ENCODE assay signal across 8 mouse cellular contexts in the genomic region with DNA sequence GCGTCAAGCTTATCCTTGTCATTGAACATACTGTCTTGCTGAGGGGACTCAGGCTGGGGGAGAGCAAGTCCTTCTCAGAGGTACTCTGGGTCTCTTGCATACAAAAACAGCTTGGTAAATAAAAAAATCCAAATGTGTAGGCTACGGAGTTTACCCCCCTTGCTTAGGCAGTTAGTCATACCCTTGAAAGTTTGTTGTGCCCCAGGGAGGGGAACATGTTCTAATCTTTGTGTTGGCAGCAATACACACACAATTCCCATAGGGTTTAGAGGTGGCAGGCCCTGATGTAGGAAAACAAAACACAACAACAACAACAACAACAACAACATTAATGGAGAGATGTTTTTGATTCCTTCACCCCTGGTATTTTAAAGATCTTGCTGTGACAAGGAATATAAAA. TPM values are rescaled to one million over a fixed set of nuclear protein-coding genes. Genes with fewer than 3 reads are reported as not detected.
DNase-seq lines count a peak whose midpoint lies in the region; ATAC-seq and TF ChIP-seq lines count a peak whose summit lies in the region.

No protein-coding gene starts in this region.

- no peak for DNase-seq in heart, adult 8-10 months (ENCODE audit: low spot score)
- no peak for DNase-seq in urinary bladder, postnatal 36 days (ENCODE audit: low spot score in 2 of 2)
- DNase-seq in spleen, postnatal 10 days (ENCODE audit: low spot score in 2 of 2), result no peak
- DNase-seq in urinary bladder, postnatal 4 days (ENCODE audit: low spot score in 2 of 2), result no peak

- H3K27me3 ChIP-seq in heart, embryonic 13.5 days (replicated peaks), result no peaks in the 10 kb centered on the region
- H3K27me3 ChIP-seq in ES-Bruce4 (ENCODE audit: control insufficient read depth, insufficient read depth, low read length, poor library complexity, severe bottlenecking), result peaks cover 5% of the 10 kb centered on the region
- no peaks in the 10 kb centered on the region for H3K27me3 ChIP-seq in forebrain, embryonic 13.5 days
- H3K27me3 ChIP-seq in liver, embryonic 15.5 days, result no peaks in the 10 kb centered on the region

- H3K4me1 ChIP-seq in heart, embryonic 13.5 days, result peaks cover 42% of the 10 kb centered on the region
- H3K4me1 ChIP-seq in ES-Bruce4 (ENCODE audit: control insufficient read depth, insufficient read depth, low read length), result no peaks in the 10 kb centered on the region
- peaks cover 42% of the 10 kb centered on the region for H3K4me1 ChIP-seq in forebrain, embryonic 13.5 days
- peaks cover 63% of the 10 kb centered on the region for H3K4me1 ChIP-seq in liver, embryonic 15.5 days (replicated peaks)

- H3K4me3 ChIP-seq in heart, embryonic 13.5 days, result peak overlapping the region; percentile 94
- no peak overlapping the region; the same call in 1 of the 2 replicates for H3K4me3 ChIP-seq in ES-Bruce4 (ENCODE audit: low read depth, low read length)
- peak overlapping the region; percentile 97 for H3K4me3 ChIP-seq in forebrain, embryonic 13.5 days
- H3K4me3 ChIP-seq in liver, embryonic 15.5 days (replicated peaks), result peak overlapping the region; percentile 100

- 3% methylated on average over 2 of the region's 2 CpGs for WGBS in heart, embryonic 13.5 days
- WGBS in forebrain, embryonic 13.5 days, result 2% methylated on average over 2 of the region's 2 CpGs
- 0% methylated on average over 2 of the region's 2 CpGs for WGBS in liver, embryonic 15.5 days (ENCODE audit: insufficient replicate concordance)

- no peak for ATAC-seq in heart, embryonic 13.5 days (ENCODE audit: extremely low read depth, insufficient number of reproducible peaks, low FRiP score, low TSS enrichment)
- no peak for ATAC-seq in forebrain, embryonic 13.5 days
- ATAC-seq in liver, embryonic 15.5 days (ENCODE audit: insufficient read depth), result no peak

- TF ChIP-seq POLR2A in ES-Bruce4 (IDR thresholded peaks at IDR 0.05; ENCODE audit: insufficient read depth, low read length), result no peak

- peak overlapping the region; percentile 96 for H3K27ac ChIP-seq in heart, embryonic 13.5 days (replicated peaks)
- H3K27ac ChIP-seq in ES-Bruce4 (ENCODE audit: insufficient read depth, low read length), result no peak overlapping the region
- no peak overlapping the region for H3K27ac ChIP-seq in forebrain, embryonic 13.5 days
- H3K27ac ChIP-seq in liver, embryonic 15.5 days (replicated peaks), result peak overlapping the region; percentile 92

- no peaks in the 10 kb centered on the region for H3K9me3 ChIP-seq in heart, embryonic 13.5 days
- no peaks in the 10 kb centered on the region for H3K9me3 ChIP-seq in ES-Bruce4 (replicated peaks; ENCODE audit: control insufficient read depth, insufficient read depth, low read length, poor library complexity, severe bottlenecking)
- no peaks in the 10 kb centered on the region for H3K9me3 ChIP-seq in forebrain, embryonic 13.5 days (replicated peaks)
- H3K9me3 ChIP-seq in liver, embryonic 15.5 days (replicated peaks), result no peaks in the 10 kb centered on the region

- peak overlapping the region; percentile 86 for H3K4me2 ChIP-seq in heart, embryonic 13.5 days
- H3K4me2 ChIP-seq in forebrain, embryonic 13.5 days, result peak overlapping the region; percentile 87
- peak overlapping the region; percentile 84 for H3K4me2 ChIP-seq in liver, embryonic 15.5 days

- no peaks in the 10 kb centered on the region for H3K36me3 ChIP-seq in heart, embryonic 13.5 days
- no peaks in the 10 kb centered on the region for H3K36me3 ChIP-seq in ES-Bruce4 (ENCODE audit: control insufficient read depth, insufficient read depth, low read length, poor library complexity, severe bottlenecking)
- H3K36me3 ChIP-seq in forebrain, embryonic 13.5 days (ENCODE audit: poor library complexity, severe bottlenecking), result no peaks in the 10 kb centered on the region
- no peaks in the 10 kb centered on the region for H3K36me3 ChIP-seq in liver, embryonic 15.5 days (replicated peaks)

- TF ChIP-seq EP300 in ES-Bruce4 (IDR thresholded peaks at IDR 0.05; ENCODE audit: insufficient read depth, low read depth, low read length), result no peak

- no peak for TF ChIP-seq CTCF in ES-Bruce4 (IDR thresholded peaks at IDR 0.05; ENCODE audit: low read depth, low read length)

- peak overlapping the region; percentile 96 for H3K9ac ChIP-seq in heart, embryonic 13.5 days
- H3K9ac ChIP-seq in ES-Bruce4 (ENCODE audit: low read depth, poor library complexity, severe bottlenecking), result peak overlapping the region; percentile 95
- H3K9ac ChIP-seq in forebrain, embryonic 13.5 days, result peak overlapping the region; percentile 94
- H3K9ac ChIP-seq in liver, embryonic 15.5 days, result peak overlapping the region; percentile 88

RNA-seq across cellular contexts. Expression of a gene that starts 2.3 kb away (rescaled TPM):
- 86.4 and 93.9 TPM in 2 replicates for polyA plus RNA-seq in heart, embryonic 13.5 days (2015; fragmentation: Nextera tagmentation; extraction: Ambion mirVana)
- total RNA-seq in heart, adult 8-10 months (2022), result 10 to 100 TPM; 41.4 to 47.8 (median 42.8) TPM
- 5.5 and 8.5 TPM in 2 replicates for polyA plus RNA-seq in ES-Bruce4 (2011; ENCODE audit: insufficient read depth, insufficient read length, low read depth, missing spikeins)
- 202 and 241 TPM in 2 replicates for polyA plus RNA-seq in forebrain, embryonic 13.5 days (2015; fragmentation: Nextera tagmentation; extraction: Ambion mirVana)
- polyA plus RNA-seq in liver, embryonic 15.5 days (2015; fragmentation: Nextera tagmentation; extraction: Ambion mirVana), result 44.2 and 45.8 TPM in 2 replicates

Comparison
In these comparisons a context has a peak if more than half of its experiments do, and no peak if none do; other contexts are left out.
1. H3K27ac ChIP-seq: peak in heart, embryonic 13.5 days (single experiment) and liver, embryonic 15.5 days (single experiment); none in ES-Bruce4 (single experiment) and forebrain, embryonic 13.5 days (single experiment).
2. Peak in every context shown above with its lines, with median percentiles within 50 percentile points of each other: H3K4me2 ChIP-seq and H3K9ac ChIP-seq.